Mouse (Mus musculus): ENCODE data around the gene Gm21900.
"Not testable (repeated sequence)": the region's sequence is repeated elsewhere in the genome, so short reads cannot be mapped to it uniquely, and the experiment has no call there.

The Gm21900 gene

DNA sequence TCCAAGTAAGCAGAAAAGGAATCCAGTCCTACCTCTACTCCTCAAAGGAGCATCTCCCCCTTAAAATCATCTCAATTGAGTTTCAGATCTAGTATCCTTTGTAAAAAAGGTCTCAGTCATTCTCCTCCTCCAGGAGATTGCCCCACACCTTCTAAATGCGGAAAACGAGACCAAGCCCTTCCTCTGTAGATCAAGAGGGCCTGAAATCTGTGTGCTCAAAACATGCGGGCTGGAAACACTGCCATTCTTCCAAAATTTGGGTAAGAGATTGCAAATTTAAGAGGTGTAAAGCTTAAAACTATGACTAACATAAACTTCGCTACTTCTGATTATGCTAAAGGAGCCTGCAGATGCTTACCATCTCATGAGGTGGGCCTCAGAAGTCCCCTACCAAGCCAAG, at the start of gene Gm21900:
Gene Gm21900 (plus strand): TSS at position 301 of the 400 bp plus-strand sequence.
- not testable (repeated sequence) for DNase-seq (ENCODE audit: low spot score)

DNA sequence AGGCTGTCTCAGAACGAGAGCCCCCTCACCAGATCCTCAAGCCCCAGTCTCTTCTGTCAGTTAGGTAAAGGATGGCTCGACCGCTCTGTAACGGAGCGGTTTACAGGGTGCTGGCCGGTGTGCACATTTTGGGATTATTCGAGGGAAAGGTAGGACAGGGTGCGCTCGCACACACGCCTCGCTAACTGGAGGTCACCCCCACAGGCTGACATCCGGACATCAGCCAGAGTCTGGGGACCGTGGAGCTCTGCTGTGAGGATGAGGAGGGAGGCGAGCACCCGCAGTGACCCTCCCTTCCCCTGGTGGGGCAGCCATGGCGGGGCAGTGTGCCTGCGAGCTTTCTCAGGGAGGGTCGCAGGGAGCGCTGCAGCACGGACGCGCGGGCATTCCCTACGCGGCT, 27.4 kb downstream of the Gm21900 start:
- DNase-seq (ENCODE audit: low spot score): not testable (repeated sequence)

All from layer of hippocampus, adult 9-10 months (tissue).